Mouse (Mus musculus) brain, embryonic 14.5 days (tissue): ENCODE data around the gene Troap.

Experiments used
- CTCF ChIP-seq: fragments of 200-500 bp; IDR thresholded peaks from 2 replicates; pipeline ENCODE4 v1.5.1; 2012; ENCODE audit warnings: inconsistent platforms, mild to moderate bottlenecking, moderate library complexity, borderline replicate concordance; ENCODE audit not compliant: insufficient read depth, insufficient read length; ENCODE audit errors: extremely low read depth
- POLR2A ChIP-seq: fragments of 200-500 bp; IDR thresholded peaks from 2 replicates; pipeline ENCODE4 v1.6.1; 2012; ENCODE audit warnings: mild to moderate bottlenecking, inconsistent platforms, borderline replicate concordance; ENCODE audit not compliant: poor library complexity, insufficient read depth, insufficient read length, severe bottlenecking; ENCODE audit errors: extremely low read depth

- TF ChIP-seq CTCF = no peak
- TF ChIP-seq POLR2A = no peak
These were observed 48.3 kb downstream of the Troap start for GRCm38 (mm10) chr15:99122642-99123041.
